Mouse (Mus musculus) liver, embryonic 15.5 days (tissue): ENCODE data around the gene Dmkn. TPM values are rescaled to one million over a fixed set of nuclear protein-coding genes. Genes with fewer than 3 reads are reported as not detected.
"Not testable (repeated sequence)": the region's sequence is repeated elsewhere in the genome, so short reads cannot be mapped to it uniquely, and the experiment has no call there.

Experiments
- ATAC-seq: fragments of 200-750 bp; cut with Nextera tagmentation; 2 replicates; pipeline ENCODE4 v1.8.0; 2017; ENCODE audit warnings: moderate number of reproducible peaks, mild to moderate bottlenecking, moderate library complexity; ENCODE audit not compliant: insufficient read depth
- H3K27ac ChIP-seq: fragments of 300-500 bp; sonication (generic); replicated peaks from 2 replicates; pipeline ENCODE4 v1.5.1; 2015; ENCODE audit warnings: mild to moderate bottlenecking, inconsistent platforms
- H3K27me3 ChIP-seq: fragments of 300-500 bp; sonication (generic); 2 replicates; pipeline ENCODE4 v1.6.1; 2015; ENCODE audit warnings: mild to moderate bottlenecking, inconsistent platforms
- H3K36me3 ChIP-seq: fragments of 300-500 bp; sonication (generic); replicated peaks from 2 replicates; pipeline ENCODE4 v1.6.1; 2015; ENCODE audit warnings: moderate library complexity, mild to moderate bottlenecking, inconsistent platforms
- H3K4me1 ChIP-seq: fragments of 300-500 bp; sonication (generic); replicated peaks from 2 replicates; pipeline ENCODE4 v1.6.1; 2015; ENCODE audit warnings: inconsistent platforms
- H3K4me2 ChIP-seq: fragments of 300-500 bp; sonication (generic); 2 replicates; pipeline ENCODE4 v1.6.1; 2015; ENCODE audit warnings: moderate library complexity, mild to moderate bottlenecking, inconsistent platforms
- H3K4me3 ChIP-seq: fragments of 300-500 bp; sonication (generic); replicated peaks from 2 replicates; pipeline ENCODE4 v1.5.1; 2015; ENCODE audit warnings: mild to moderate bottlenecking, inconsistent platforms
- H3K9ac ChIP-seq: fragments of 300-500 bp; sonication (generic); 2 replicates; pipeline ENCODE4 v1.6.1; 2015; ENCODE audit warnings: moderate library complexity, mild to moderate bottlenecking, inconsistent platforms
- H3K9me3 ChIP-seq: fragments of 300-500 bp; sonication (generic); replicated peaks from 2 replicates; pipeline ENCODE4 v1.6.1; 2016; ENCODE audit warnings: inconsistent platforms
- WGBS: fragments of 180-500 bp; shearing (Covaris S2); methylation state at CpG from one replicate; pipeline ENCODE4 v1.1.7; 2015; ENCODE audit warnings: mixed read lengths; ENCODE audit not compliant: insufficient replicate concordance; 5-methylcytosine and 5-hydroxymethylcytosine counted together
- polyA plus RNA-seq: library from polyadenylated mRNA; unstranded; fragments of >200 nt; fragmentation: Nextera tagmentation; extraction: Ambion mirVana; gene quantifications from 2 replicates; pipeline ENCODE4 v1.2.1, GENCODE M21; 2015

Gene Dmkn
- polyA plus RNA-seq: 0.32 and 0.99 TPM in 2 replicates

GRCm38 (mm10) chr7:30763456-30763855, at the start of gene Dmkn:
TSS of gene Dmkn (plus strand) at chr7:30763756.
- Histone ChIP-seq H3K4me3 (no peak within 1 kb of the TSS), H3K27me3 (no peaks in the 10 kb centered on the region; the same call in 1 of the 2 replicates), H3K4me2 (no peak within 1 kb of the TSS), H3K36me3 (no peaks in the 10 kb centered on the region), H3K9ac (no peak within 1 kb of the TSS), H3K9me3 (no peaks in the 10 kb centered on the region), H3K4me1 (peaks cover 13% of the 10 kb centered on the region), H3K27ac (no peak within 1 kb of the TSS)
- no peak for ATAC-seq
- WGBS: 40% methylated on average over 5 of the region's 5 CpGs

- peaks cover 33% of the 10 kb centered on the region for H3K27me3 ChIP-seq
These were observed 46.4 kb upstream of the Dmkn start for GRCm38 (mm10) chr7:30717006-30717715.

GRCm38 (mm10) chr7:30717716-30718046, 45.9 kb upstream of the Dmkn start:
- WGBS: 13% methylated on average over 14 of the region's 14 CpGs
- H3K4me2 ChIP-seq: peak overlapping the region; percentile 70
- no peaks in the 10 kb centered on the region for H3K9me3 ChIP-seq
- no peaks in the 10 kb centered on the region for H3K36me3 ChIP-seq
- H3K9ac ChIP-seq: no peak overlapping the region
- H3K27me3 ChIP-seq: peaks cover 33% of the 10 kb centered on the region
- no peak for ATAC-seq
- H3K27ac ChIP-seq: no peak overlapping the region
- peaks cover 33% of the 10 kb centered on the region for H3K4me1 ChIP-seq
- H3K4me3 ChIP-seq: peak overlapping the region; percentile 36

More at GRCm38 (mm10) chr7:30717006-30717715, 46.4 kb upstream of the Dmkn start:
- H3K36me3 ChIP-seq: no peaks in the 10 kb centered on the region
- H3K9me3 ChIP-seq: no peaks in the 10 kb centered on the region
- peak; percentile 90 for ATAC-seq
- peaks cover 29% of the 10 kb centered on the region for H3K4me1 ChIP-seq
- peak overlapping the region; percentile 70 for H3K4me2 ChIP-seq
- no peak overlapping the region for H3K27ac ChIP-seq
- peak overlapping the region; percentile 36 for H3K4me3 ChIP-seq
- H3K9ac ChIP-seq: no peak overlapping the region
- WGBS: 3% methylated on average over 43 of the region's 43 CpGs

- Histone ChIP-seq H3K4me1 (peaks cover 44% of the 10 kb centered on the region), H3K27ac (no peak overlapping the region), H3K9me3 (no peaks in the 10 kb centered on the region), H3K4me3 (no peak overlapping the region), H3K36me3 (no peaks in the 10 kb centered on the region), H3K9ac (no peak overlapping the region), H3K27me3 (peaks cover 31% of the 10 kb centered on the region), H3K4me2 (no peak overlapping the region)
- peak; percentile 14; the same call in 1 of the 2 replicates for ATAC-seq
- 68% methylated on average over 5 of the region's 5 CpGs for WGBS
These were observed 43.9 kb upstream of the Dmkn start for GRCm38 (mm10) chr7:30719669-30720068.

GRCm38 (mm10) chr7:30721286-30721685, 42.3 kb upstream of the Dmkn start:
- 0 out of 2 replicates have a peak, but pooled peaks cover 4% of the 10 kb centered on the region for H3K36me3 ChIP-seq
- no peak overlapping the region for H3K4me3 ChIP-seq
- no peaks in the 10 kb centered on the region for H3K9me3 ChIP-seq
- peaks cover 44% of the 10 kb centered on the region for H3K4me1 ChIP-seq
- ATAC-seq: no peak
- no peak overlapping the region for H3K27ac ChIP-seq
- 71% methylated on average over 7 of the region's 7 CpGs for WGBS
- peaks cover 15% of the 10 kb centered on the region for H3K27me3 ChIP-seq
- H3K9ac ChIP-seq: no peak overlapping the region
- no peak overlapping the region for H3K4me2 ChIP-seq

- Histone ChIP-seq H3K27me3 (no peaks in the 10 kb centered on the region), H3K4me2 (no peak overlapping the region), H3K36me3 (0 out of 2 replicates have a peak, but pooled peaks cover 12% of the 10 kb centered on the region), H3K9me3 (no peaks in the 10 kb centered on the region), H3K4me1 (peaks cover 35% of the 10 kb centered on the region), H3K9ac (no peak overlapping the region), H3K4me3 (no peak overlapping the region), H3K27ac (no peak overlapping the region)
- no peak for ATAC-seq
- 53% methylated on average over 6 of the region's 6 CpGs for WGBS
These were observed 40.1 kb upstream of the Dmkn start for GRCm38 (mm10) chr7:30723274-30723953.

GRCm38 (mm10) chr7:30728214-30728613, 35.3 kb upstream of the Dmkn start:
- no peaks in the 10 kb centered on the region for H3K9me3 ChIP-seq
- peaks cover 30% of the 10 kb centered on the region for H3K4me1 ChIP-seq
- H3K36me3 ChIP-seq: peaks cover 19% of the 10 kb centered on the region; the same call in 1 of the 2 replicates
- ATAC-seq: no peak
- H3K4me2 ChIP-seq: peak overlapping the region; percentile 94
- no peaks in the 10 kb centered on the region for H3K27me3 ChIP-seq
- 60% methylated on average over 6 of the region's 6 CpGs for WGBS
- no peak overlapping the region; the same call in 1 of the 2 replicates for H3K27ac ChIP-seq
- peak overlapping the region; percentile 77; the same call in 1 of the 2 replicates for H3K9ac ChIP-seq
- H3K4me3 ChIP-seq: peak overlapping the region; percentile 84

GRCm38 (mm10) chr7:30728739-30729395, 34.7 kb upstream of the Dmkn start:
- Histone ChIP-seq H3K4me1 (peaks cover 24% of the 10 kb centered on the region), H3K9me3 (no peaks in the 10 kb centered on the region), H3K27ac (peak overlapping the region; percentile 91), H3K9ac (peak overlapping the region; percentile 77), H3K4me2 (peak overlapping the region; percentile 94), H3K4me3 (peak overlapping the region; percentile 84), H3K36me3 (peaks cover 19% of the 10 kb centered on the region; the same call in 1 of the 2 replicates), H3K27me3 (no peaks in the 10 kb centered on the region)
- ATAC-seq: peak; percentile 29
- 5% methylated on average over 26 of the region's 26 CpGs for WGBS

- Histone ChIP-seq H3K4me2 (peak within 1 kb of the TSS; percentile 94), H3K36me3 (peaks cover 21% of the 10 kb centered on the region; the same call in 1 of the 2 replicates), H3K4me3 (peak within 1 kb of the TSS; percentile 84), H3K4me1 (peaks cover 24% of the 10 kb centered on the region), H3K9ac (peak within 1 kb of the TSS; percentile 77), H3K27ac (peak within 1 kb of the TSS; percentile 91), H3K9me3 (no peaks in the 10 kb centered on the region), H3K27me3 (no peaks in the 10 kb centered on the region)
- ATAC-seq: peak; percentile 93
- under 1% methylated on average over 60 of the region's 60 CpGs for WGBS
These were observed 34.0 kb upstream of the Dmkn start, which contains the start of gene Tmem147 for GRCm38 (mm10) chr7:30729396-30730063. TSS of gene Tmem147 (minus strand) at chr7:30729540.

- not testable (repeated sequence) for H3K27me3 ChIP-seq, ATAC-seq, H3K9me3 ChIP-seq
- H3K4me3 ChIP-seq: peak overlapping the region; percentile 84
- WGBS: 19% methylated on average over 19 of the region's 22 CpGs
- H3K36me3 ChIP-seq: peaks cover 24% of the 10 kb centered on the region; the same call in 1 of the 2 replicates
- H3K4me2 ChIP-seq: peak overlapping the region; percentile 94
- H3K27ac ChIP-seq: peak overlapping the region; percentile 91
- peak overlapping the region; percentile 77 for H3K9ac ChIP-seq
- H3K4me1 ChIP-seq: peaks cover 24% of the 10 kb centered on the region
These were observed 33.4 kb upstream of the Dmkn start for GRCm38 (mm10) chr7:30730064-30730722.
